8 mouse cellular contexts compared by ENCODE assay signal in the genomic region with DNA sequence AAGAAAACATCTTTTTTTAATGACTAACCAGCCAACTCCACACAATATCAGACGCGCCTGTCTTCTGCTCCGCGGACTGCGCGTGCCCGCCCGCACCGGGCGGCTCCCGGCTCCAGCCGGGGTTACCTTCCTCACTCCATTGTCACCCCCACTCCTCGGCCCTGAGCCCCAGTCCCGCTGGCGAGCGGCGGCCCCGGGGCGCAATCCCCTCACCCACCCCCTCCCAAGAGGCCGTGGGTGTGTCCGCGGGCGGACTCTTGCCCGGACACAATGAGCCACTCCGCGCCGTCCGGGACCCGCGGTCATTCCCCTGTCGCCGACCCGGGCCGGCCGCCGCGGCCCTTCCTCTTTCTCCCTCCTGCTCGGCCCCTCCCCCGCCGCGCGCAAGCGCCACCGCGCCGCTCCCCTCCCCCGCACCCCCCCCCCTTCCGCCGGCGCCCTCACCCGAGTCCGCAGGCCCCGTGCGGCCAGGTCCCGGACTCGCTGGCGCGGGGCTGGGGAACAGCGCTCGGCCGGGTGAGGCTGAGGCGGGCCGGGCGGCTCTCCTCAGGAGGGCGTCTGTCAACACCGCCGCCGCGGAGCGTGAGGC. TPM values are rescaled to one million over a fixed set of nuclear protein-coding genes. Genes with fewer than 3 reads are reported as not detected.
DNase-seq lines count a peak whose midpoint lies in the region; ATAC-seq and TF ChIP-seq lines count a peak whose summit lies in the region.

No protein-coding gene starts in this region.

- peaks cover 4% of the 10 kb centered on the region; the same call in 1 of the 2 replicates for H3K36me3 ChIP-seq in intestine, embryonic 14.5 days (ENCODE audit: control insufficient read depth, insufficient read depth, low read length)
- H3K36me3 ChIP-seq in liver, embryonic 14.5 days (replicated peaks; ENCODE audit: control insufficient read depth, insufficient read depth, low read depth): no peaks in the 10 kb centered on the region
- H3K36me3 ChIP-seq in stomach, postnatal 0 days (ENCODE audit: control insufficient read depth, insufficient read depth, low read length): no peaks in the 10 kb centered on the region

- intact Hi-C loops in gastrocnemius, postnatal 14 days (cut with DNase I; ENCODE audit: low total_unique reads): no loop called here

- peak overlapping the region; percentile 72 for H3K4me2 ChIP-seq in intestine, embryonic 14.5 days (ENCODE audit: low read length)
- H3K4me2 ChIP-seq in liver, embryonic 14.5 days (ENCODE audit: low read depth): peak overlapping the region; percentile 80
- peak overlapping the region; percentile 56 for H3K4me2 ChIP-seq in stomach, postnatal 0 days (replicated peaks; ENCODE audit: low read depth)

- peak; percentile 52 to 56 for DNase-seq in thymus, adult 18-20 months
- DNase-seq in thymus, postnatal 25 days: no peak
- peak; percentile 67 for DNase-seq in gastrocnemius, postnatal 14 days
- peak; percentile 78 for DNase-seq in intestine, embryonic 14.5 days (ENCODE audit: low spot score)
- DNase-seq in liver, embryonic 14.5 days (ENCODE audit: low read depth in 3 of 3, low spot score in 3 of 3): peak in 1 of 3 experiments; percentile 25
- peak; percentile 78 for DNase-seq in stomach, postnatal 0 days (ENCODE audit: low spot score)

- TF ChIP-seq EP300 in liver, embryonic 14.5 days (IDR thresholded peaks at IDR 0.05; ENCODE audit: low read depth): no peak
- no peak for TF ChIP-seq EP300 in stomach, postnatal 0 days (optimal IDR thresholded peaks at IDR 0.05)

- peak overlapping the region; percentile 100 for H3K27ac ChIP-seq in cortical plate, adult 2 months (ENCODE audit: insufficient read depth, low read length)
- peak overlapping the region; percentile 97 for H3K27ac ChIP-seq in intestine, embryonic 14.5 days (ENCODE audit: low read depth)
- H3K27ac ChIP-seq in liver, embryonic 14.5 days: peak overlapping the region; percentile 87
- H3K27ac ChIP-seq in stomach, postnatal 0 days (replicated peaks): peak overlapping the region; percentile 98

- peaks cover 3% of the 10 kb centered on the region; the same call in 1 of the 2 replicates for H3K4me1 ChIP-seq in cortical plate, adult 2 months (ENCODE audit: control insufficient read depth, insufficient read depth, low read length)
- H3K4me1 ChIP-seq in intestine, embryonic 14.5 days (replicated peaks; ENCODE audit: control insufficient read depth, insufficient read depth, low read length): peaks cover 9% of the 10 kb centered on the region
- peaks cover 3 to 6% of the 10 kb centered on the region in 2 experiments; a peak in 3 of 4 replicates for H3K4me1 ChIP-seq in liver, embryonic 14.5 days (replicated peaks; ENCODE audit: control insufficient read depth in 2 of 2, insufficient read depth in 2 of 2, low read length in 1 of 2)
- no peaks in the 10 kb centered on the region for H3K4me1 ChIP-seq in stomach, postnatal 0 days (replicated peaks; ENCODE audit: control insufficient read depth, insufficient read depth)

- TF ChIP-seq CTCF in cortical plate, adult 2 months (IDR thresholded peaks at IDR 0.05; ENCODE audit: extremely low read depth, insufficient read depth, low read length): no peak
- no peak for TF ChIP-seq CTCF in liver, embryonic 14.5 days (IDR thresholded peaks at IDR 0.05; ENCODE audit: low read depth)
- TF ChIP-seq CTCF in stomach, postnatal 0 days (IDR thresholded peaks at IDR 0.05; ENCODE audit: low read depth): no peak

- under 1% methylated on average over 58 of the region's 70 CpGs for WGBS in intestine, embryonic 14.5 days
- WGBS in liver, embryonic 14.5 days (ENCODE audit: insufficient replicate concordance): under 1% methylated on average over 43 of the region's 70 CpGs
- under 1% methylated on average over 40 of the region's 70 CpGs for WGBS in stomach, postnatal 0 days

- H3K27me3 ChIP-seq in intestine, embryonic 14.5 days (replicated peaks; ENCODE audit: control insufficient read depth, insufficient read depth, low read length): no peaks in the 10 kb centered on the region
- H3K27me3 ChIP-seq in liver, embryonic 14.5 days (ENCODE audit: control insufficient read depth, insufficient read depth, low read length): no peaks in the 10 kb centered on the region; the same call in 1 of the 2 replicates
- no peaks in the 10 kb centered on the region for H3K27me3 ChIP-seq in stomach, postnatal 0 days (ENCODE audit: control insufficient read depth, insufficient read depth, low read length)

- peak overlapping the region; percentile 88 for H3K9ac ChIP-seq in intestine, embryonic 14.5 days (ENCODE audit: low read length)
- H3K9ac ChIP-seq in liver, embryonic 14.5 days (replicated peaks): peak overlapping the region; percentile 97
- H3K9ac ChIP-seq in stomach, postnatal 0 days (ENCODE audit: low read length): peak overlapping the region; percentile 91

- ATAC-seq in intestine, embryonic 14.5 days (replicated peaks; ENCODE audit: low FRiP score, low TSS enrichment, low read depth): peak; percentile 90
- peak; percentile 82 for ATAC-seq in liver, embryonic 14.5 days (ENCODE audit: insufficient read depth)
- ATAC-seq in monocyte, adult 5-6 weeks (replicated peaks; ENCODE audit: insufficient number of reproducible peaks, low FRiP score, low TSS enrichment, poor library complexity, severe bottlenecking): peak; percentile 42; the same call in 1 of the 2 replicates
- peak; percentile 90 for ATAC-seq in stomach, postnatal 0 days (ENCODE audit: low FRiP score, low TSS enrichment)

- H3K4me3 ChIP-seq in cortical plate, adult 2 months (ENCODE audit: insufficient read depth, low read length): peak overlapping the region; percentile 38
- peak overlapping the region; percentile 67 for H3K4me3 ChIP-seq in intestine, embryonic 14.5 days (ENCODE audit: low read depth, low read length)
- H3K4me3 ChIP-seq in liver, embryonic 14.5 days (ENCODE audit: insufficient read depth in 1 of 2, low read depth in 2 of 2, low read length in 2 of 2): peak overlapping the region; percentile 86 to 99
- H3K4me3 ChIP-seq in stomach, postnatal 0 days (ENCODE audit: low read depth, low read length): peak overlapping the region; percentile 92

- no peak for TF ChIP-seq POLR2A in cortical plate, adult 2 months (IDR thresholded peaks at IDR 0.05; ENCODE audit: extremely low read depth, insufficient read depth, low read length)

- no peaks in the 10 kb centered on the region for H3K9me3 ChIP-seq in intestine, embryonic 14.5 days (ENCODE audit: control insufficient read depth, low read length)
- no peaks in the 10 kb centered on the region for H3K9me3 ChIP-seq in liver, embryonic 14.5 days (ENCODE audit: control insufficient read depth, low read length)
- no peaks in the 10 kb centered on the region for H3K9me3 ChIP-seq in stomach, postnatal 0 days (ENCODE audit: control insufficient read depth, low read length)

RNA-seq across cellular contexts. Expression of a gene that starts 0.4 kb away (rescaled TPM):
- 32.5 and 33.1 TPM in 2 replicates for polyA plus RNA-seq in cortical plate, adult 2 months (2012; rRNA removed)
- 10 to 100 TPM; 12.4 to 13.6 TPM for total RNA-seq in gastrocnemius, postnatal 14 days (2021)
- polyA plus RNA-seq in intestine, embryonic 14.5 days (2014; fragmentation: Nextera tagmentation; extraction: Ambion mirVana): 27.2 and 29.7 TPM in 2 replicates
- polyA plus RNA-seq in liver, embryonic 14.5 days (2012; rRNA removed): 8.1 and 8.3 TPM in 2 replicates
- 6.1 and 7.2 TPM in 2 replicates for polyA plus RNA-seq in liver, embryonic 14.5 days (2014; fragmentation: Nextera tagmentation; extraction: Ambion mirVana)
- 46.4 to 83.1 TPM (median 57.7 TPM) in 3 replicates for total RNA-seq in monocyte, adult 5-6 weeks (2017)
- polyA plus RNA-seq in stomach, postnatal 0 days (2015; fragmentation: Nextera tagmentation; extraction: Ambion mirVana): 11.2 and 12.7 TPM in 2 replicates

RNA-seq across cellular contexts. Expression of a gene that starts 39.4 kb away (rescaled TPM):
- polyA plus RNA-seq in cortical plate, adult 2 months (2012; rRNA removed): 51.2 and 55.3 TPM in 2 replicates
- total RNA-seq in gastrocnemius, postnatal 14 days (2021): 10 to 100 TPM; 15.8 to 16.6 TPM
- 56.5 and 62.1 TPM in 2 replicates for polyA plus RNA-seq in intestine, embryonic 14.5 days (2014; fragmentation: Nextera tagmentation; extraction: Ambion mirVana)
- polyA plus RNA-seq in liver, embryonic 14.5 days (2012; rRNA removed): 7.9 and 17.2 TPM in 2 replicates
- polyA plus RNA-seq in liver, embryonic 14.5 days (2014; fragmentation: Nextera tagmentation; extraction: Ambion mirVana): 12.7 and 15.6 TPM in 2 replicates
- 121 to 160 TPM (median 139 TPM) in 3 replicates for total RNA-seq in monocyte, adult 5-6 weeks (2017)
- polyA plus RNA-seq in stomach, postnatal 0 days (2015; fragmentation: Nextera tagmentation; extraction: Ambion mirVana): 22.0 and 22.5 TPM in 2 replicates

Comparison
In these comparisons a context has a peak if more than half of its experiments do, and no peak if none do; other contexts are left out.
1. H3K4me3 ChIP-seq: peak in every context shown above with its lines; median percentile 92 in liver, embryonic 14.5 days; 92 in stomach, postnatal 0 days; 67 in intestine, embryonic 14.5 days; 38 in cortical plate, adult 2 months.